Mouse (Mus musculus): Measurements from ENCODE around the gene Olfr523.

The Olfr523 gene

GRCm38 (mm10) chr7:140180692-140181091 is 7.7 kb downstream of the Olfr523 start:
- no peak for DNase-seq (ENCODE audit: low spot score)

- no peak for DNase-seq (ENCODE audit: low spot score)
Measured at GRCm38 (mm10) chr7:140184206-140184605, 11.2 kb downstream of the Olfr523 start.

GRCm38 (mm10) chr7:140186646-140187620 is 13.9 kb downstream of the Olfr523 start:
- DNase-seq (ENCODE audit: low spot score) = peak; percentile 65

GRCm38 (mm10) chr7:140187721-140188390 is 14.8 kb downstream of the Olfr523 start:
- no peak for DNase-seq (ENCODE audit: low spot score)

GRCm38 (mm10) chr7:140188391-140189328 is 15.6 kb downstream of the Olfr523 start:
- DNase-seq (ENCODE audit: low spot score) = no peak

GRCm38 (mm10) chr7:140190435-140190834 is 17.4 kb downstream of the Olfr523 start:
- DNase-seq (ENCODE audit: low spot score) = no peak

- no peak for DNase-seq (ENCODE audit: low spot score)
Measured at GRCm38 (mm10) chr7:140192445-140192844, 19.4 kb downstream of the Olfr523 start.

- no peak for DNase-seq (ENCODE audit: low spot score)
Measured at GRCm38 (mm10) chr7:140192851-140193250, 19.8 kb downstream of the Olfr523 start.

GRCm38 (mm10) chr7:140194031-140194430 is 21.0 kb downstream of the Olfr523 start:
- no peak for DNase-seq (ENCODE audit: low spot score)

GRCm38 (mm10) chr7:140196002-140196401 is 23.0 kb downstream of the Olfr523 start:
- no peak for DNase-seq (ENCODE audit: low spot score)

GRCm38 (mm10) chr7:140201090-140201489 is 28.1 kb downstream of the Olfr523 start:
- DNase-seq (ENCODE audit: low spot score) = no peak

GRCm38 (mm10) chr7:140205864-140206263 is 32.8 kb downstream of the Olfr523 start, which contains the start of gene Olfr524:
Gene Olfr524 (minus strand): TSS chr7:140205964.
- DNase-seq (ENCODE audit: low spot score) = no peak

GRCm38 (mm10) chr7:140206904-140207303 is 33.9 kb downstream of the Olfr523 start:
- DNase-seq (ENCODE audit: low spot score) = no peak

- DNase-seq (ENCODE audit: low spot score) = no peak
Measured at GRCm38 (mm10) chr7:140208153-140208552, 35.1 kb downstream of the Olfr523 start.

GRCm38 (mm10) chr7:140208677-140209076 is 35.7 kb downstream of the Olfr523 start:
- DNase-seq (ENCODE audit: low spot score) = no peak

- no peak for DNase-seq (ENCODE audit: low spot score)
Measured at GRCm38 (mm10) chr7:140213841-140214240, 40.8 kb downstream of the Olfr523 start.

- DNase-seq (ENCODE audit: low spot score) = no peak
Measured at GRCm38 (mm10) chr7:140217967-140218366, 45.0 kb downstream of the Olfr523 start, which contains the start of gene Cd163l1. Gene Cd163l1 (plus strand): TSS chr7:140218267.

- DNase-seq (ENCODE audit: low spot score) = no peak
Measured at GRCm38 (mm10) chr7:140219268-140219667, 46.3 kb downstream of the Olfr523 start.

GRCm38 (mm10) chr7:140220375-140220774 is 47.4 kb downstream of the Olfr523 start:
- DNase-seq (ENCODE audit: low spot score) = no peak

GRCm38 (mm10) chr7:140224209-140224608 is 51.2 kb downstream of the Olfr523 start:
- no peak for DNase-seq (ENCODE audit: low spot score)

Measured in testis, postnatal 10 days (tissue).